Mouse (Mus musculus): ENCODE data around the gene Mettl7a1. TPM values are rescaled to one million over a fixed set of nuclear protein-coding genes. Genes with fewer than 3 reads are reported as not detected.
"Not testable (repeated sequence)": the region's sequence is repeated elsewhere in the genome, so short reads cannot be mapped to it uniquely, and the experiment has no call there.

Gene Mettl7a1
- polyA plus RNA-seq, 1 experiment, result 9.4 TPM

DNA sequence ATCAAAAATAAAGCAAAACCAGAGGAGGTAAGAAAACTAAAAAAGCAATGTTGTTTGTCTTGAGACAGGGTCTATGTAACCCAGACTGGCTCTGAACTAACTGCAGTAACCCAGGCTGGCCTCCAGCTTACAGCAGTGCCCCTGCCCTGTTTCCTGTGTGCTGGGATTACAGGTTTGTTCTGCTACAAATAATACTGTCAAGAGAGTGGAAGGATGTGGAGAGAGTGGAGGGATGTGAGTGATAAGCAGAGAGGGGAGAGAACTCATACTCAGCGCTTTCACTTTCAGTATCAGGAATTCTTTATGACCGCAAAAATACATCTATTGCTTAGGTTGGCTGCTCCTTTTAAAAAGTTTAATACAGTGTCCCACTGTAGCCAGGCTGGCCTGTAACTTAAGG lies 8.4 kb downstream of the Mettl7a1 start:
- no peak overlapping the region for H3ac ChIP-seq (ENCODE audit: control insufficient read depth, insufficient read length)
- no peak for TF ChIP-seq USF1 (IDR thresholded peaks at IDR 0.05; ENCODE audit: low read depth)

DNA sequence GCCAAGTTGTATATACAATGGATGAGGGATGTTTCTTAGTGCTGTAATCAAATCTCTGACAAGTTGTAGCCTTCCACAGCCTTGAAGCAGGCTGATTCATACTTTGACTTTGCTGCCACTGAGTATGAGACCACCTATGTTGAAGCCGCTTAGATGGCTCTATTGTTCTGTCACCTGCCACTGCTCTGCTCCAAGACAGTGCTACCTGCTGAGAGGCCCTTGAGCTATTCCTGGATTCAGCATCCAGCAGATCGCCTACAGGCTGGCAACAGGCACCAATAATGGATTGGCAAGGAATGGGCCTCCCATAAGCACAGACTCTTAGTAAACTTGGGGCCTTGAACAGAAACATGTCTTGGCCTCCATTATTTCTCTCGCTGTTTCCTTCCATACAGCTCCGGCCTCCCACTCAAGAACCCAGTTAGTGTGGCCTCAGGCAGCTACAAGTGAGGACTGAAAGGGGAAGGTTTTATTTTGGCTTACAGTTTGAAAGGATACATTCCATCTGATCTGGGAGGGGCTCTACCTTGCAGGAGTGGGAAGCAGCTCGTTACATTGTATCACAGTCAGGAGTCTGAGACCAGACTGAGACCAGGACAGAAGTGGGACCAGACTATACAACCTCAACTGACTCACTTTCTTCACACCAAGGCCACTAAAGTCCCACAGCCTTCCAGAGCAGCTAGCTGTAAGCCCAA lies 10.7 kb downstream of the Mettl7a1 start:
- H3K4me3 ChIP-seq, result no peak overlapping the region
- H3ac ChIP-seq (ENCODE audit: control insufficient read depth, insufficient read length), result no peak overlapping the region
- H3K4me2 ChIP-seq (ENCODE audit: low read depth), result no peak overlapping the region
- H3K27me3 ChIP-seq (ENCODE audit: control insufficient read depth, insufficient read depth, insufficient read length), result no peaks in the 10 kb centered on the region
- no peaks in the 10 kb centered on the region for H3K36me3 ChIP-seq (ENCODE audit: control insufficient read depth, insufficient read depth)
- no peak for TF ChIP-seq TCF12 (IDR thresholded peaks at IDR 0.05; ENCODE audit: insufficient read depth, poor library complexity, severe bottlenecking)
- TF ChIP-seq MYOG (IDR thresholded peaks at IDR 0.05; ENCODE audit: control insufficient read depth in 1 of 3, insufficient read depth in 1 of 3, insufficient read length in 2 of 3, low read depth in 2 of 3), result no peak
- TF ChIP-seq REST (IDR thresholded peaks at IDR 0.05; ENCODE audit: insufficient read depth, insufficient read length), result no peak
- TF ChIP-seq TCF3 (IDR thresholded peaks at IDR 0.05; ENCODE audit: insufficient read length, low read depth), result no peak
- H3K79me2 ChIP-seq (ENCODE audit: control insufficient read depth, insufficient read depth), result no peaks in the 10 kb centered on the region

More for the DNA sequence above, 8.4 kb downstream of the Mettl7a1 start:
- H3K4me3 ChIP-seq, result no peak overlapping the region
- H3K4me2 ChIP-seq (ENCODE audit: low read depth), result peak overlapping the region; percentile 25
- no peaks in the 10 kb centered on the region for H3K79me2 ChIP-seq (ENCODE audit: control insufficient read depth, insufficient read depth)
- H3K36me3 ChIP-seq (ENCODE audit: control insufficient read depth, insufficient read depth), result no peaks in the 10 kb centered on the region
- H3K27me3 ChIP-seq (ENCODE audit: control insufficient read depth, insufficient read depth, insufficient read length), result no peaks in the 10 kb centered on the region

DNA sequence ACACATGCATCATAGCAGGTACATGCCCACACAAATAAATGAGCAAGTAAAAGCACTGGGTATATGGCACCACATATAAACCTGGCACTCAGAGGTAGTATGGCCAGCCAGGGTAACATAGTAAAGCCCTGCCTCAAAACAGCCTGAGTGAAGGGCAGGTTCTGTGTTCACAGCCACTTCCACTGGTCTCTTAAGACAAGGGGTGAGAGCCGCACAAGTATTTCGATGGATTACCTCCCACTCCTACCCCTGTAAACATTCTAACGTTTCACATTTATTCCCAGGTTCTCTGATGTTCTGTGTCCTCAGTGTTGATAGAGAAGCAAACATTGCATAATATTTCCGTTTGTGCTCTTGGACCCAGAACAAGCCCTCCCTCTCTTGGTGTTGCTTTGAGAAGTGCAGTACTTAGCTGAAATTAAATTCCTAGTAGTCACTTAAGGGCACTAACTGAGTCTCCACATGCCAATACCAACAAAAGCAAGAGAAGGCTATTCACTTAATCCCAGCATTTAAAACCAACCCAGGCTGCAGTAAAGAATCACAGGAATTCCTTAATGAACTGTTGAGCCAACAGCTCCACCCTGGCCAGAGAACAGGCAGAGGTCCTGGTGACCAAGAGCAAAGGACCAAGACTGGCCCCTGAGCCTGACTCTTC lies 14.2 kb downstream of the Mettl7a1 start:
- not testable (repeated sequence) for H3K4me2 ChIP-seq (ENCODE audit: low read depth); H3ac ChIP-seq (ENCODE audit: control insufficient read depth, insufficient read length); H3K79me2 ChIP-seq (ENCODE audit: control insufficient read depth, insufficient read depth); H3K36me3 ChIP-seq (ENCODE audit: control insufficient read depth, insufficient read depth); H3K4me3 ChIP-seq; H3K27me3 ChIP-seq (ENCODE audit: control insufficient read depth, insufficient read depth, insufficient read length)

DNA sequence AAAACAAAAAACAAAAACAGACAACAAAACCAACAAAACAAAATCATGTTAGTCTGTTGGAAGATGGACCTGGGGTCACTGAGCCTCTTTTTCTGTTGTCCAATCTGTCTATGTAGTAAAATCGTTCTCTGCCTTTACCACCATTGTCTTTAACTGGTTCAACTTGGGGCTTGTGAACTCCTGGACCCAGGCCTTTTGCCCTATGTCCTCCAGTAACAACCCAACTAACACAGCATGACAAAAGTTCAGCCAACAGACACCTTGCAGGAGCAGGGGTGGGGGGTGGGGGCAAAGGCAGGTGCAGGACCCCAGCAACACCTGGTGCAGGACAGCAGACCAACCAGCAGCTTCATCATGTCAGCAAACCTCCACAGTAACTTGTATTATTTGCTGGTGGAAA lies 15.9 kb downstream of the Mettl7a1 start:
- Histone ChIP-seq H3ac (ENCODE audit: control insufficient read depth, insufficient read length) (no peak overlapping the region), H3K36me3 (ENCODE audit: control insufficient read depth, insufficient read depth) (no peaks in the 10 kb centered on the region), H3K79me2 (ENCODE audit: control insufficient read depth, insufficient read depth) (no peaks in the 10 kb centered on the region), H3K4me2 (ENCODE audit: low read depth) (no peak overlapping the region), H3K4me3 (no peak overlapping the region), H3K27me3 (ENCODE audit: control insufficient read depth, insufficient read depth, insufficient read length) (no peaks in the 10 kb centered on the region)
- TF ChIP-seq REST (IDR thresholded peaks at IDR 0.05; ENCODE audit: insufficient read depth, insufficient read length) (no peak), TCF12 (IDR thresholded peaks at IDR 0.05; ENCODE audit: insufficient read depth, poor library complexity, severe bottlenecking) (no peak), CEBPB (IDR thresholded peaks at IDR 0.05; ENCODE audit: insufficient read depth, poor library complexity, severe bottlenecking) (no peak), MYOD1 (IDR thresholded peaks at IDR 0.05; ENCODE audit: control insufficient read depth in 1 of 3, insufficient read length in 2 of 3, low read depth in 2 of 3) (no peak), E2F4 (IDR thresholded peaks at IDR 0.05; ENCODE audit: insufficient read depth) (no peak), MYOG (IDR thresholded peaks at IDR 0.05; ENCODE audit: control insufficient read depth in 1 of 3, insufficient read depth in 1 of 3, insufficient read length in 2 of 3, low read depth in 2 of 3) (no peak), POLR2AphosphoS2 (IDR thresholded peaks at IDR 0.05; ENCODE audit: insufficient read length, low read depth) (no peak), SRF (IDR thresholded peaks at IDR 0.05; ENCODE audit: control insufficient read depth, insufficient read length, low read depth) (no peak), MAX (IDR thresholded peaks at IDR 0.05; ENCODE audit: low read depth) (no peak), USF1 (IDR thresholded peaks at IDR 0.05; ENCODE audit: low read depth) (no peak), TCF3 (IDR thresholded peaks at IDR 0.05; ENCODE audit: insufficient read length, low read depth) (no peak), POLR2A (IDR thresholded peaks at IDR 0.05; ENCODE audit: insufficient read length, low read depth) (no peak)

DNA sequence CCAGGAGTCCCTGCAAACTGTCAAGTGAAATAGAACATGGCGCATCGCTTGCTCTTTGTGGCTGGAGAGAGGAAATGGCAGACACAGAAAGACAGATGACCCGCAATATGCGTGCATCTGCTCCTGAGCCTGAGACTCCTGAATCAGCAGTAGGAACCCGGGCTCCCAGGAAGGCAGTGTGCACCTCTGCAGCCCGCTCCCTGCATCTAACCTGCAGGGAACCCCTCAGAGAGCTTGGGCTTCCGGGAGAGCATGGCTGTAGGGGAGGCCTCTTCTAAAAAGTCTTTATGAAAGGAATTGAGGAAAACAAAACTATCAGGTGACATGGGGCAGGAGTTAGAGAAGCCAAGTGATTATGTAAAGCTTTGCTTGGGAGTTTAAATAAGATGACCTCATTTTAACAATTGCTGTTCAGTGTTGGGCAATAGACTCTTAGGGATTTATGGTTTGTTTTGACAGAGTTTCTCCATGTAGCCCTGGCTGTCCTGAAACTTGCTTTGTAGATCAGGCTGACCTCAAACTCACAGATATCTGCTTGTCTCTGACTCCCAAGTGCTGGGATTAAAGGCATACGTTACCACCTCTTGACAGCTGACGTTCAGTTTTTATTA lies 16.5 kb downstream of the Mettl7a1 start:
- H3K4me2 ChIP-seq (ENCODE audit: low read depth), result no peak overlapping the region
- TF ChIP-seq CEBPB (IDR thresholded peaks at IDR 0.05; ENCODE audit: insufficient read depth, poor library complexity, severe bottlenecking), result peak; percentile 75
- no peak for TF ChIP-seq TCF3 (IDR thresholded peaks at IDR 0.05; ENCODE audit: insufficient read length, low read depth)

DNA sequence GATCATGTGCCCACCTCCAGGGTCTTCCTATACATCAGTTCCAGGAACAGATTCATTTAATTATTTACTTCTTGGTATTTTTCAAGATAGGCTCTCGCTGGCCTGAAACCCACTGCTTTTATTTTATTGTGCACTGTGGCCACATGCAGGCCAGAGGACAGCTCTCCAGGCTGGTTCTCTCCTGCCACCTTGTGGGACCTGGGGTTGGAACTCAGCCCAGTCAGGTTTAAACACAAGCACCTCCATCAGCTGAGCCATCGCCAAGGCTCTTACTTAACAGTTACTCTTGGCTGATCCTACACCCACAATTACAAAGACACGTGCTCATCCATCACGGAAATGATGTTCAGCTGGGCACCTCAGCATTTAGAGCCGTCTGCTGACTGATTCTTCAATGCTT lies 17.2 kb downstream of the Mettl7a1 start:
- no peak overlapping the region for H3K4me2 ChIP-seq (ENCODE audit: low read depth)
- no peaks in the 10 kb centered on the region for H3K79me2 ChIP-seq (ENCODE audit: control insufficient read depth, insufficient read depth)
- no peak overlapping the region for H3K4me3 ChIP-seq
- H3K36me3 ChIP-seq (ENCODE audit: control insufficient read depth, insufficient read depth), result no peaks in the 10 kb centered on the region
- TF ChIP-seq REST (IDR thresholded peaks at IDR 0.05; ENCODE audit: insufficient read depth, insufficient read length), result no peak
- no peak for TF ChIP-seq POLR2AphosphoS2 (IDR thresholded peaks at IDR 0.05; ENCODE audit: insufficient read length, low read depth)
- TF ChIP-seq E2F4 (IDR thresholded peaks at IDR 0.05; ENCODE audit: insufficient read depth), result no peak
- no peak for TF ChIP-seq MYOG (IDR thresholded peaks at IDR 0.05; ENCODE audit: control insufficient read depth in 1 of 3, insufficient read depth in 1 of 3, insufficient read length in 2 of 3, low read depth in 2 of 3)
- no peak for TF ChIP-seq MYOD1 (IDR thresholded peaks at IDR 0.05; ENCODE audit: control insufficient read depth in 1 of 3, insufficient read length in 2 of 3, low read depth in 2 of 3)
- no peak for TF ChIP-seq TCF3 (IDR thresholded peaks at IDR 0.05; ENCODE audit: insufficient read length, low read depth)
- TF ChIP-seq MAX (IDR thresholded peaks at IDR 0.05; ENCODE audit: low read depth), result no peak
- TF ChIP-seq SRF (IDR thresholded peaks at IDR 0.05; ENCODE audit: control insufficient read depth, insufficient read length, low read depth), result no peak
- no peak for TF ChIP-seq TCF12 (IDR thresholded peaks at IDR 0.05; ENCODE audit: insufficient read depth, poor library complexity, severe bottlenecking)
- no peak for TF ChIP-seq POLR2A (IDR thresholded peaks at IDR 0.05; ENCODE audit: insufficient read length, low read depth)
- no peak for TF ChIP-seq CEBPB (IDR thresholded peaks at IDR 0.05; ENCODE audit: insufficient read depth, poor library complexity, severe bottlenecking)
- TF ChIP-seq USF1 (IDR thresholded peaks at IDR 0.05; ENCODE audit: low read depth), result no peak
- H3ac ChIP-seq (ENCODE audit: control insufficient read depth, insufficient read length), result no peak overlapping the region
- no peaks in the 10 kb centered on the region for H3K27me3 ChIP-seq (ENCODE audit: control insufficient read depth, insufficient read depth, insufficient read length)

More for the DNA sequence above, 16.5 kb downstream of the Mettl7a1 start:
- Histone ChIP-seq H3ac (ENCODE audit: control insufficient read depth, insufficient read length) (no peak overlapping the region), H3K79me2 (ENCODE audit: control insufficient read depth, insufficient read depth) (no peaks in the 10 kb centered on the region), H3K27me3 (ENCODE audit: control insufficient read depth, insufficient read depth, insufficient read length) (no peaks in the 10 kb centered on the region), H3K36me3 (ENCODE audit: control insufficient read depth, insufficient read depth) (no peaks in the 10 kb centered on the region), H3K4me3 (no peak overlapping the region)
